Comparison of ENCODE assay signal across 9 mouse cellular contexts in the genomic region with DNA sequence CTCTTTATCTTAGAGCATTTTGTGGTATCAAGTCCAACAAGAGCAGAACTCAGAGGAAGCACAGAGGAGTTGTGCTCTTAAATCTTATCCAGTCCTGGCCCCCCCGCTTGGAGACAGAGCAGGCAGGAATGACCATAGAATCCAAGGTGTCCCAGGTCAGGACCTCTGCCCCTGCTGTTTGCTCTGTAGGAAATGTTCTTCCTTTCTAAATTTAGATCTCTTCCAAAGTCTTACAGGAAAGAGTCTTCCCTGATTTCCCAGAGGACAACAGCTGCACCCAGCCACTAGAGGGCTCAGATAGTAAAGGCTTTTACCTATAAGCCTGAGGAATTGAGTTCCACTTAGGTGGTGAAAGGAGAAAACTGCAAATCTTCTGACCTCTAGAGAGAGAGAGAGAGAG. TPM values are rescaled to one million over a fixed set of nuclear protein-coding genes. Genes with fewer than 3 reads are reported as not detected.
DNase-seq lines count a peak whose midpoint lies in the region; ATAC-seq lines count a peak whose summit lies in the region.
"Had no signal": no experiment of that assay in that cellular context is flagged by ENCODE, and none has a peak within 500 bp of the region (broad histone marks: within the 10 kb centered on the region; RNA-seq: fewer than 3 reads in every experiment).

No protein-coding gene starts in this region.

- no peak for ATAC-seq in heart, embryonic 12.5 days (ENCODE audit: insufficient number of reproducible peaks, low FRiP score)

- H3K4me3 ChIP-seq in heart, embryonic 12.5 days = no peak overlapping the region
- H3K4me3 ChIP-seq: limb, embryonic 15.5 days had no signal

- H3K27me3 ChIP-seq in heart, embryonic 12.5 days (replicated peaks) = no peaks in the 10 kb centered on the region
- H3K27me3 ChIP-seq: limb, embryonic 15.5 days had no signal

- peaks cover 6% of the 10 kb centered on the region; the same call in 1 of the 2 replicates for H3K4me1 ChIP-seq in heart, embryonic 12.5 days (replicated peaks)

- no peaks in the 10 kb centered on the region for H3K9me3 ChIP-seq in heart, embryonic 12.5 days (replicated peaks)
- H3K9me3 ChIP-seq: limb, embryonic 15.5 days had no signal

- DNase-seq in heart, adult 11 months = peak; percentile 93
- DNase-seq in thymus, postnatal 14 days = peak; percentile 11
- DNase-seq in thymus, postnatal 25 days = no peak
- peak; percentile 67 to 69 for DNase-seq in kidney, adult 8-10 months
- DNase-seq in yolk sac, embryonic 10.5 days (ENCODE audit: low spot score) = peak; percentile 69
- DNase-seq in urinary bladder, postnatal 36 days (ENCODE audit: low spot score in 2 of 2) = no peak
- no peak for DNase-seq in right cerebral cortex, postnatal 10 days (ENCODE audit: low spot score in 2 of 2)

- H3K4me2 ChIP-seq in heart, embryonic 12.5 days = no peak overlapping the region

- no peak overlapping the region for H3K9ac ChIP-seq in heart, embryonic 12.5 days
- H3K9ac ChIP-seq: limb, embryonic 15.5 days had no signal

- no peaks in the 10 kb centered on the region for H3K36me3 ChIP-seq in heart, embryonic 12.5 days
- H3K36me3 ChIP-seq: limb, embryonic 15.5 days had no signal

- 22% methylated on average over 1 of the region's 1 CpGs for WGBS in heart, embryonic 12.5 days

- no peak overlapping the region for H3K27ac ChIP-seq in heart, embryonic 12.5 days (ENCODE audit: poor library complexity, severe bottlenecking)
- H3K27ac ChIP-seq: limb, embryonic 15.5 days had no signal

RNA-seq across cellular contexts. Expression of a gene that starts 21.7 kb away (rescaled TPM):
- polyA plus RNA-seq in heart, embryonic 12.5 days (2016; fragmentation: Nextera tagmentation; extraction: Ambion mirVana) = 8.6 and 9.0 TPM in 2 replicates

RNA-seq across cellular contexts. Expression of a gene that starts 35.1 kb away (rescaled TPM):
- 0.78 and 0.91 TPM in 2 replicates for polyA plus RNA-seq in heart, embryonic 12.5 days (2016; fragmentation: Nextera tagmentation; extraction: Ambion mirVana)

RNA-seq across cellular contexts. Expression of a gene that starts 35.1 kb away (rescaled TPM):
- polyA plus RNA-seq in heart, embryonic 12.5 days (2016; fragmentation: Nextera tagmentation; extraction: Ambion mirVana) = 77.0 and 81.0 TPM in 2 replicates

RNA-seq across cellular contexts. Expression of a gene that starts 54.6 kb away (rescaled TPM):
- 16.1 and 18.6 TPM in 2 replicates for polyA plus RNA-seq in heart, embryonic 12.5 days (2016; fragmentation: Nextera tagmentation; extraction: Ambion mirVana)

RNA-seq across cellular contexts. Expression of a gene that starts 59.8 kb away (rescaled TPM):
- polyA plus RNA-seq in heart, embryonic 12.5 days (2016; fragmentation: Nextera tagmentation; extraction: Ambion mirVana) = 0.10 and 0.15 TPM in 2 replicates

Comparison
In these comparisons a context has a peak if more than half of its experiments do, and no peak if none do; other contexts are left out.
1. DNase-seq: peak in heart, adult 11 months (single experiment), thymus, postnatal 14 days (single experiment), kidney, adult 8-10 months (2 of 2) and yolk sac, embryonic 10.5 days (single experiment); none in thymus, postnatal 25 days (single experiment), urinary bladder, postnatal 36 days (0 of 2) and right cerebral cortex, postnatal 10 days (0 of 2).